Mouse (Mus musculus) midbrain, embryonic 14.5 days (tissue): ENCODE data around the gene Cd83. TPM values are rescaled to one million over a fixed set of nuclear protein-coding genes. Genes with fewer than 3 reads are reported as not detected.

Source experiments
- polyA plus RNA-seq: library from polyadenylated mRNA; unstranded; fragments of >200 nt; fragmentation: Nextera tagmentation; extraction: Ambion mirVana; gene quantifications from 2 replicates; pipeline ENCODE4 v1.2.1, GENCODE M21; 2014

The Cd83 gene
- polyA plus RNA-seq, 1 experiment from 2014 or later, result 17.4 TPM

Other genes with a start within 250 kb of the Cd83 start
- 6.6 and 10.8 TPM in 2 replicates for gene Mcur1, start 224.6 kb upstream of the Cd83 start, polyA plus RNA-seq
- 32.7 and 38.0 TPM in 2 replicates for gene Rnf182, start 169.1 kb upstream of the Cd83 start, polyA plus RNA-seq